Mouse (Mus musculus) ES-E14 (cell line): ENCODE measurements around the gene Zfp27. TPM values are rescaled to one million over a fixed set of nuclear protein-coding genes. Genes with fewer than 3 reads are reported as not detected.
A peak's percentile ranks its signal among the peaks of the same experiment; 100 is the strongest.

Source experiments
- DNase-seq: peaks from one replicate; pipeline ENCODE4 v3.0.0-alpha.2; 2013; ENCODE audit warnings: low read depth, low spot score
- H3K27ac ChIP-seq: 2 replicates; pipeline ENCODE4 v1.5.1; 2012; ENCODE audit warnings: low read depth, mild to moderate bottlenecking, low read length, moderate library complexity, mixed read lengths; ENCODE audit not compliant: poor library complexity, insufficient read depth, severe bottlenecking
- H3K36me3 ChIP-seq: 2 replicates; pipeline ENCODE4 v1.6.1; 2012; ENCODE audit warnings: mild to moderate bottlenecking, low read length, moderate library complexity, mixed read lengths; ENCODE audit not compliant: control insufficient read depth, poor library complexity, insufficient read depth, severe bottlenecking
- H3K4me1 ChIP-seq, 2 experiments: fragments of 150-350 bp in 1 of 2; sonication (generic) in 1 of 2; 2 replicates each; pipeline ENCODE4 v1.6.1; 2012; ENCODE audit warnings: low read length in 2 of 2, mild to moderate bottlenecking in 1 of 2, mixed read lengths in 1 of 2; ENCODE audit not compliant: control insufficient read depth in 2 of 2, insufficient read depth in 2 of 2, poor library complexity in 1 of 2
- H3K4me3 ChIP-seq, 2 experiments: fragments of 150-350 bp in 1 of 2; sonication (generic) in 1 of 2; 2 replicates each; pipeline ENCODE4 v1.5.1; 2012; ENCODE audit warnings: low read length in 2 of 2, low read depth in 1 of 2, mild to moderate bottlenecking in 1 of 2, mixed read lengths in 1 of 2; ENCODE audit not compliant: insufficient read depth in 1 of 2, poor library complexity in 1 of 2, severe bottlenecking in 1 of 2
- H3K9ac ChIP-seq: 2 replicates; pipeline ENCODE4 v1.6.1; 2012; ENCODE audit warnings: low read depth, mild to moderate bottlenecking, low read length, mixed read lengths; ENCODE audit not compliant: poor library complexity, insufficient read depth, severe bottlenecking
- H3K9me3 ChIP-seq: fragments of 150-350 bp; sonication (generic); 2 replicates; pipeline ENCODE4 v1.6.1; 2012; ENCODE audit warnings: low read depth, mild to moderate bottlenecking, low read length; ENCODE audit not compliant: control insufficient read depth, insufficient read depth
- CHD2 ChIP-seq: IDR thresholded peaks from 2 replicates; pipeline ENCODE4 v1.6.1; 2014; ENCODE audit warnings: mild to moderate bottlenecking, low read depth, low read length, inconsistent platforms
- HCFC1 ChIP-seq: IDR thresholded peaks from 2 replicates; pipeline ENCODE4 v1.6.1; 2012; ENCODE audit warnings: low read length, inconsistent platforms, borderline replicate concordance; ENCODE audit not compliant: insufficient read depth
- MAFK ChIP-seq: IDR thresholded peaks from 2 replicates; pipeline ENCODE4 v1.6.1; 2014; ENCODE audit warnings: mild to moderate bottlenecking, low read depth, low read length, inconsistent platforms; ENCODE audit not compliant: insufficient read depth
- ZC3H11A ChIP-seq: IDR thresholded peaks from 2 replicates; pipeline ENCODE4 v1.6.1; 2012; ENCODE audit warnings: low read depth, mild to moderate bottlenecking, inconsistent platforms, low read length, borderline replicate concordance
- ZNF384 ChIP-seq: IDR thresholded peaks from 2 replicates; pipeline ENCODE4 v1.6.1; 2012; ENCODE audit warnings: low read depth, low read length, inconsistent platforms
- in situ Hi-C, 2 experiments: fragments of 600-800 bp; cut with MboI; formaldehyde crosslinking; loops; one replicate each; pipeline ENCODE4 v1.15.1; 2025; ENCODE audit warnings: low sequenced_read_pairs in 2 of 2, inconsistent platforms in 1 of 2; ENCODE audit not compliant: unreplicated experiment in 2 of 2
- total RNA-seq: library from RNA; depleted of rRNA; stranded (reverse); fragments of 300-350 nt; gene quantifications from 2 replicates; pipeline ENCODE4 v1.2.3, GENCODE M21; 2012

The Zfp27 gene
- total RNA-seq, 1 experiment, result 6.1 TPM

- H3K9me3 ChIP-seq, result no peaks in the 10 kb centered on the region
- TF ChIP-seq CHD2 (no peak), MAFK (no peak), HCFC1 (no peak), ZC3H11A (no peak), ZNF384 (no peak)
- in situ Hi-C loops, result no loop called here
- H3K9ac ChIP-seq, result peak overlapping the region; percentile 39; the same call in 1 of the 2 replicates
- H3K4me3 ChIP-seq, result peak overlapping the region; percentile 3 to 34; a peak in 3 of 4 replicates
- H3K4me1 ChIP-seq, result peaks cover 4% of the 10 kb centered on the region in 2 experiments; a peak in 2 of 4 replicates
- H3K27ac ChIP-seq, result peak overlapping the region; percentile 59; the same call in 1 of the 2 replicates
- DNase-seq, result no peak
- H3K36me3 ChIP-seq, result peaks cover 4% of the 10 kb centered on the region
These were observed 2.3 kb downstream of the Zfp27 start for GRCm38 (mm10) chr7:29904101-29904500.

DNA sequence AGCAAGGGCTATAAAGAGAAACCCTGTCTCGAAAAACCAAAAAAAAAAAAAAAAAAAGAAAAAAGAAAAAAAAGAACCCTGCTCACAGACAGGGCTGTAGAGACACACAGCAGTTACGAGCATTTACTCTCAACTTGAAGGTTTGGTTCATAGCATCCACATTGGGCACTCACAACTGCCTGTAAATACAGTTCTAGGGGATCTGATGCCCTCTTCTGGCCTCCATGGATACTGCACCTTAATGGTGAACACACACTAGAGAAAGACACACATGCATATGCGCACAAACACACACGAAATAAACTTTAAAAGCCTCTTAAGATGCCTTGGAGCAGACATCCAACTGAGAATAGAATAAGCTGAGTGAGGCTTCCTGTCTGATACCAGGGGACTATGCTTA, 8.0 kb downstream of the Zfp27 start:
- Histone ChIP-seq H3K36me3 (peaks cover 31% of the 10 kb centered on the region), H3K4me1 (no peaks in the 10 kb centered on the region), H3K9ac (no peak overlapping the region), H3K4me3 (no peak overlapping the region), H3K9me3 (no peaks in the 10 kb centered on the region), H3K27ac (no peak overlapping the region)
- TF ChIP-seq MAFK, result no peak
- TF ChIP-seq CHD2, result no peak
- no peak for TF ChIP-seq ZNF384
- TF ChIP-seq ZC3H11A, result no peak
- TF ChIP-seq HCFC1, result no peak
- in situ Hi-C loops, result no loop called here
- no peak for DNase-seq

- H3K36me3 ChIP-seq, result peaks cover 25% of the 10 kb centered on the region
- no peak overlapping the region for H3K27ac ChIP-seq
- no peak for TF ChIP-seq CHD2
- no peaks in the 10 kb centered on the region for H3K4me1 ChIP-seq
- H3K9me3 ChIP-seq, result no peaks in the 10 kb centered on the region
- in situ Hi-C loops, result no loop called here
- H3K4me3 ChIP-seq, result no peak overlapping the region
- H3K9ac ChIP-seq, result no peak overlapping the region
- DNase-seq, result no peak
These were observed 13.6 kb downstream of the Zfp27 start for GRCm38 (mm10) chr7:29892756-29893155.

- Histone ChIP-seq H3K4me1 (no peaks in the 10 kb centered on the region), H3K36me3 (peaks cover 20% of the 10 kb centered on the region), H3K9ac (no peak overlapping the region), H3K4me3 (no peak overlapping the region), H3K9me3 (peaks cover 8% of the 10 kb centered on the region), H3K27ac (no peak overlapping the region)
- TF ChIP-seq ZNF384 (no peak), CHD2 (no peak), HCFC1 (no peak), MAFK (no peak), ZC3H11A (no peak)
- no peak for DNase-seq
- in situ Hi-C loops, result no loop called here
These were observed 15.9 kb downstream of the Zfp27 start for GRCm38 (mm10) chr7:29890501-29890900.

- Histone ChIP-seq H3K9ac (no peak overlapping the region), H3K4me3 (no peak overlapping the region), H3K4me1 (peaks cover 4 to 5% of the 10 kb centered on the region in 2 experiments; a peak in 1 of 4 replicates), H3K9me3 (peaks cover 15% of the 10 kb centered on the region), H3K36me3 (peaks cover 5% of the 10 kb centered on the region; the same call in 1 of the 2 replicates), H3K27ac (no peak overlapping the region; the same call in 1 of the 2 replicates)
- no peak for DNase-seq
- in situ Hi-C loops, result no loop called here
- no peak for TF ChIP-seq MAFK
- no peak for TF ChIP-seq ZNF384
- TF ChIP-seq CHD2, result no peak
- no peak for TF ChIP-seq HCFC1
- TF ChIP-seq ZC3H11A, result no peak
These were observed 25.5 kb downstream of the Zfp27 start for GRCm38 (mm10) chr7:29880916-29881315.
